Mouse (Mus musculus) adrenal gland, adult (tissue): Measurements from ENCODE around the gene Pld5.

Experiments used
- DNase-seq, 2 experiments: peaks; one replicate each; pipeline ENCODE4 v3.0.0; 2022 to 2023; ENCODE audit warnings: low spot score in 1 of 2; ENCODE audit not compliant: inconsistent age in 2 of 2

Gene Pld5

DNA sequence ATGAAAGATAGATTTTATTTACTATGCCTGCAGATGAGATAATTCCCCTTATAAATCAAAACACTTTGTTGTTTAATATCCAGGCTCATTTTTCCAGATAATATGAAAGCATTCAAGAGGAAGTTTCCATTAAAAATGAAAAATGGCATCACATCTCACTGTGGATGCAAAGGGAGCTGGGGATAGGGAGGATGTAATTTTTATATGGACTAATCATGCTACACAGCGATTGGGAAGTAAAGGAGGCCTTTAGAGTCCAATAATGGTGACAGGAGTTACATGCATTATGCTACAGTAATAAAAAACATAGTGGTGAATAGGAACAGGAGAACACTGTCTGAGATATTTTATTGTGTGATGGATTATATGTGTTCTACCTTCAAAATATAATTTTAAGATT lies 100.1 kb downstream of the Pld5 start:
- no peak for DNase-seq

DNA sequence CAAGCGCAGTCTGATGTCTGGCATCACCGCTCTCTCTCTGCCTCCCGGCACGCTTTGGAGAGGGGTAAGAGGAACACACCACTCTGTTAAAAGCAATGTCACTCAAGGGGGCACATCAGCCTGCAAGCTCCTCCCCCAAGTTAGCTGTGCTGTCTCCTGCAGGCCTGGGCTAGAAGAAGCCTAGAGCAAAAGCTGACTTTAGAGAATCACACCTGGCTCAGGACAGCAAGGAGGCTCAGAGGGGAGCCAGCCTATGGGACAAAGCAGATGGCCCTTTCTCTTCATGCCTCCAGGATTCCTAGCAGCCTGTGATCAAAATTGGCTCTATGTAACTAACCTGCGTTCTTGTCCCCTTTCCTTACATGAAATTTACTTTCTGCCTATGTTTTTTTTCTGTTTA lies 107.3 kb downstream of the Pld5 start:
- no peak for DNase-seq

DNA sequence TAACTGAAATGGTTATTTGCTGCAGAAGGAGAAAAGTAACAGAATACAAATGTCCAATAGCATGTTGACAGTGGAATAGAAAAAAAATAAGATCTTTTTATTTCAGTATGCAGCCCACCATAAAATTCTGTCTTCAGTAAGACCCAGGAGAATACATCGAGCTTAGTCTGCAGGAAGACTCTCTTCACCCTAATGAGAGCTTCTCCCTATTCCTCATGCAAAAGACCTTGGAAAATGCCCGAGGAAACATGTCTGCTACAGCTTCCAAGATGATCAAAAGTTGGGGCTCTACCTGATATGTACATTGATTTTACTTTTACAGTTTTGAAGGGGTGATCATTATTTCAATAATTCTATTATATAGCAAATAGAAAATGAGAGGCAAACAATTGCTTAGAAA lies 108.0 kb downstream of the Pld5 start:
- DNase-seq, result no peak

DNA sequence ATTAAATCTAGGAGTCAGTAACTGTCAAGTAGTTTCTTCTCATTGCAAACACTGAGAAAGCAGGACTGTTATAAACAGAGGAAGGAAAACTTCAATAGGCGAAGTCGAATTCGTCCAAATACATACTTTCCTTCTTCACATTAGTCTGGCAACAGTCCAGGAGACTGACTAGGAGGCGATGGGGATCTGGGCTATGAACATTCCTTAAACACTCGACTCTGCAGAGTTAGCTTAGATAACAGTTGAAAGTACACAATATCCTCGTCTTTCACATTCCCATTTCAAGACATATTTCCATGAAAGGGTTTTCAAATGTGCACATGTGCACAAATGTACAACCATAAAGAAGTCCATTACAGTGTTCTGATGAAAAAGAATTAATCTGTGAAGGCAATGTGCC lies 129.8 kb downstream of the Pld5 start:
- DNase-seq, result no peak

DNA sequence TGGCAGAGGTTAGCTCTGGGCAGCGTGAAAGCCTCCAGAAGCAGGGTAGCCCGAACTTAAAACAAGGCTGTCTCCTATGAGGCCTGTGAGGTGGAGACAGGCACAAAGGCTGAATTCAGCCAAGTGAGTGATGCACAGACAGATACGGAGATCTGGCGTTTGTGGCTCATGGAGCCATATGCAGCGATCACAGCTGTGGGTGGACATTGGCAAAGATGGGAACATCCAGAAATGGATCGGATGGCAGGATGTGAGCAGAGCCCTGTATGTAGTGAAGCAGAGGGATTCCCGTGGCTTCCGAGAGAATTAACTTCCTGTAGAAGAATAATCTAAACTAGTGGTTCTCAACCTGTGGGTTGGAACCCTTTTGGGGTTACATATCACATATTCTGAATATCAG lies 140.7 kb downstream of the Pld5 start:
- no peak for DNase-seq

DNA sequence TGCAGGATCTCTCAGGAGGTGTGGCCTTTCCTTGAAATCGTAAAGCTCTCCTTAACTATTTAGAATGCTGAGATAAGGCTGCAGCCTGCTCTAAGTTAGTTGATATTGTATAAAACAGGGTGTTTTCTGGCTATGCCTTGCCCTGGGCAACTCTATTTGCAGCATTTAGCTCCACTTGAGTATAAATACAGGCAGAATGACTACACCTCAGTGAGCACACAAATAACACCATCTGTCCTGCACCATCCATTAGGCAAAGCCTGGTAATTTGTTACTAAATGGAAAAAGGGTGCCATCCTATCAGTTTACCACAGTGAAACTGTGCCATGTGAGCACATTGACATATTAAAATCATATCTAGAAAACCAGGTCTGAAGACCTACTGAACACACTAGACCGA lies 149.3 kb downstream of the Pld5 start:
- DNase-seq, result no peak

DNA sequence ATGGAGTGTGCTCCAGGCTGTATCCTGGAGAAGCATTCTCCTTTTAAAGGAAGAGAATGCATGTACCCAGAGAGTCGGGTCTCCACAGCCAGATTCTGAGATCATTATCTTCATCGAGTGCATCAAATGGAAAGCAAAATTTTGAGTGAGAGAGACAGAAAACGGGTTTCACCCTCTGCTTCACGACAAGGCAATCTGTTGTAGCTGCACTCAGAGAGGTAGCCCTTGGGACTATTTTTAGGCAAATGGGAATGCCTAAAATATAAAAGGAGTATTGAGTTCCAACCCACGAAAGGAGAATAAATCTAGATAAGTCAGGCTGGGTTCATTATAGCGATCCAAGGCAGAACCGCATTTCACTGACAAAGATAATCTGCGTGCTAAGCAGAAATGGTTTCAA lies 150.7 kb downstream of the Pld5 start:
- DNase-seq, result no peak

DNA sequence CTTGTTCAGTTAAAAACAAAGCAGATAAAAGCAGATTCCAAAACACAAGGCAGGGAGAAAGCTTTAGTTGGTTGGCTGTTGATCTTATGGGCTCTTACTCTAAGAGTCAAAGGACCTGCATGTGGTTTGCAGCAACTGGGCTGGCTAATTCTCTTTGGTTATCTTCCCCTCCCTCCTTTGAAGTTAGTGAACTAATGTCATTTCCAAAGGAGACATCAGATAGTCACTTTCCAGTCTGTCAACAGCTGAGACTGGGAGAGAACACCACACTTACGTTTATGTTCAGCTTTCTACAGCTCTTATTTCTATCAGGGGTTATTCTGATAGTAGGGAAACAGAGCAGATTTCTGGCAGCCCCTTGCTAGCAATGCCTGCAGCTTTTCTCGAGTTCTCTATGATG lies 151.3 kb downstream of the Pld5 start:
- no peak for DNase-seq

DNA sequence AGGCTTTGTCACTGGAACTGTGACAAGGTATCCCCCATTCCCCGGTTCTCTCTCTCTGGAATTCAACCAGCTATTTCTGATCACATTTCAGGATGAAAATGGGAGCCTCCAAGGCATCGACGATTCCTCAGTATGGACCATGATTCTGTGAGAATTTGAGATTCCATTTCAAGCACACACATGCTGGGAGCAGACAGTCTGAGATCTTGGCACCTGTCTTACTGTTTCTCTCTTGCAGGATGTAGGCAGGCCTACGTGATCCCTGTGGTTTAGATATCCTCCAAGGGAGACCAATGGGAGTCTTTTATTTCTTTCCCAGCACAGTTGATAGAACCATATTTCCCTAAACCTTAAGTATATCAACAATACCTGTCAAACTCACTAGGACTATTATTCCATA lies 159.5 kb downstream of the Pld5 start:
- no peak for DNase-seq

DNA sequence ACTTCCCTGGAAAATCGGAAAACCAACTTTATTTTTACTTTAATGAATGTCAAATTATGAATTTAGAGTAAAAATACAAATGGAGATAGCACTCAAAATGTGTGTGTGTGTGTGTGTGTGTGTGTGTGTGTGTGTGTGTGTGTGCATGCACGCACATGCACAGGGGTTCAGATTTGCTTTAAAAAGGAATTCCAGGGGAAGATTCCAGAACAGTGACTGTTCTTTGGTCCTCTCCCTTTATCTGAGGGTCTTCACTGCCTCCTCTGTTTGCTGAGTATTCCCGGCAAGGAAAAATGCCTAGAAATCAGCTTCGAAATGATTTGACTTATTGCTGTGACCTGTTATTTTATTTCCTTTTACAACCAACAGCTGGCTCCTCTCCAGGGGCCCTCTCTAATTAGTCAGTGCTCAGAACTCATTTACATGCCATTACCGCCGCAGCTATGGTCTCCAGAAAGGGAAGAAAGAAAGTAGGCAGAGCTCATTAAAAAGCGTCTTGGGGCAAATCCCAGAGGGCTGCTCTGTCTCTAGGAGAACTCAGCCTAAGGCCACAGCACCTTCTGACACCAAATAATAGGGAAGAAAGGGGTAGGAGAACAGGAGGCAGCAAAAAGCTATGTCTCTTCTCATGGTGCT lies 176.3 kb downstream of the Pld5 start:
- DNase-seq, result no peak

DNA sequence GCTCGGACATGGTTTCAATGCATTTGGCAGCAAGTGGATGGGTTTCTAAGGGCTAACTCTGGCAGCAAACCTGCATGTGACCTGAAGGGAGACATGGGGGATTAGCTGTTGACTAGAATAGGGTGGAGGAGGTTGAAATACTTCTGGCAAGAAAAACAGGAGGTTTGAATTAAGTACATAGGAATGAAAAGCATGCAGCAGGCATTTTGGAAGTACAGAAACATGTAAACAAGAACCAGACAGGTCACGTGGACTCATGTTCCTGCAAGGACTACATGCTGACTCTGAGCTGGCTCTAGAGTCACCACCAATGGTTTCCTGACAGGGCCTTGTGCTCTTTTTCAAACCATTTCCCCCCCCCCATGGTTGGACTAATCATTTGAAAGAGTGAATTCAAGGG lies 183.0 kb downstream of the Pld5 start:
- DNase-seq, result no peak

DNA sequence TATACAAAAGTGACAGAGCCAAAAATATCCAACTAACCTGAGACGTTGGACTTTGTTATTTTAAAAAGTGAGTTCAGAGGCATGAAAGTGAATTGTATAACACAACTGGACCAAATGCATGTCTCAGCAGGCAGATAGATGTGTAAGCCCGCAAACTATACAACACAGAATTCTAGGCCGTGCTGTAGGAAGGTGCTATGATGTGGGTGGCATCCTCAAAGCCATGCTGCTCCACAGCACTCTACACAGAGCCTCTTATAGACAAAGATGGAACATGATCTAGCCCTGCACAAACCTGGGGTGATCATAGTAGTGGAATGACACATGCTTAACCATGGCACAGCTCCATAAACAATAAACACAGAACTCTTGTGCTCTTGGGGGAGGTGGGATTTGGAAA lies 185.7 kb downstream of the Pld5 start:
- no peak for DNase-seq

DNA sequence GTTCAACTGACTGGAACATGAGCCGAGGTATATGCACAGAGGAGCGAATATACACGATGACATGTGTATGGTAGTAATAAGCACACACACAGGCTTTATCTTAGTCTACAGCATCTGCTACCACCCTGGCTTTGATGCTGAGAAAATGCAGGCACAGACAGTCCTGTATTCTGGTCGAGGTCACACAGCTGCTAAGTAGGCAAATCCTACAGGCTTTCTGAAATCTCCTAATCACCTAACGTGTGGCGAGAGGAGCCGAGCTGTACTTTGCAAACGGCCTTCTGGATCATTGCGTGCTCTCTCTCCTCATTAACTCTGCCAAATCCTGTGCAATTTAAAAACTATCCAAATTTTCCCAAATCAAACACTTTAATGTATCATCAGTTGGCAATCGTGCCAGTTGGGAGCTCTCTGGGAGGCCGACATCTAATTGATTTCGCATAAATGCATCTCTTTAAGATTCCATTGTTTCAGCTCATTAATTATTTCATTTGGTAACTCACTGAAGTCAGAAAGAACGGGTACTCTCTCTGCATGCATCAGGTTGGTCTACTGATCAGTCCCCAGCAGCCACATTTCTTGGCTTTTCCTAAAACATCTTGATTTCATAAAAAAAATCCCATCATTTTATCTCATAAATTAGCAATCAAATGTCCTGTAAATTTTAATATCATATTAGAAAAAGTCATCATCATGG lies 189.0 kb downstream of the Pld5 start:
- DNase-seq, result no peak

DNA sequence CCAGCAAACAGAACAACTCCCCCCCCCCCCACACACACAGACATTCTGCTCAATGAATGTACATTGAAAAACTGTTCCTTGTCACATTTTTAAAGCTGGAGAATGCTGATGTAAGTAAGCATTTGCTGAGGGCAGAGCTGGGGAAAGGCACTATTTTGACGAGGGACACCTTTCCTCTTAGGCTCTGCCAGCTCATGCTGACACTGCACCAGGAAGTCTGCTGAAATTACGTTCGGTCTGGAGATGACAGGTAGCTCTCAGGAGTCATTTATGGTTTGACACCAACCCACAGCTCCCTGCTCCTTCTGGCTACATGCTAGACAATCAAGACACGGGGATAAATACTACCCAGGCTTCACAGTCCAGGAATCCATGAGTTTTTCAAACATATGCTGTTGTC lies 192.8 kb downstream of the Pld5 start:
- DNase-seq, result no peak

DNA sequence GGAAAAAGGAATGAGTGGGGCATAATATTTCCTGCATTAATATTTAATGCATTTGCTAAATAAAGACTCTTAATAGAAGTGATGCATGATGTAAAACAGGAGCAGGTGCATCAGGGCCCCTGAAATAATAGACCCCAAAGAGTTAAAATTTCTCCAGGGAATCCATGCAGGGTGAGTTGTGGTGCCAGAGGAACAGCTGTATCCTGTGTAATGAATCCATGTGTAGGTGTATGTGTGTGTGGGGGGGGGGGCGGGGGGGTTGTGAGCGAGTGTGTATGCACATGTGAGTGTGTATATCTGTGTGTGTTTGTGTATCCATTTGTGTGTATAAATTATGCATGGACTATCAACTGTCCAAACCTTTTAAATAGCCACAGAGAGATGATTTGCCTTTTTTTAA lies 194.1 kb downstream of the Pld5 start:
- no peak for DNase-seq

DNA sequence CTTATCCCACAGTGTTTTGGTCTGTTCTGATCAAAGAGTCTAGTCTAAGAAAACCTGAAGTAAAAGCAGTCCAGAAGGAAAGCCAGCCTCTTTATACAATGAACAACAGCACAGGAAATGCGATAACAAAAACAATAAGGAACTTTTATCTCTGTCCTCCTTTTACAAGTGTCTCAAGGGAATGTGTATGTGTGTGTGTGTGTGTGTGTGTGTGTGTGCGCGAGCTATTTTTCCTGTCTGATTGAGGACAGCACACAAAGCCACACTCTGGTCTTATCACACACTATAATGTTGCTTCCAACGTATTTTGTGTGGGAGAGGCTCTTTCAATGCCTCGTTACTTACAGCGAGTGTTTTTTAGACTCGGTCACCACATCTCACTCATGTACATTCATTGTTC lies 196.7 kb downstream of the Pld5 start:
- no peak for DNase-seq

DNA sequence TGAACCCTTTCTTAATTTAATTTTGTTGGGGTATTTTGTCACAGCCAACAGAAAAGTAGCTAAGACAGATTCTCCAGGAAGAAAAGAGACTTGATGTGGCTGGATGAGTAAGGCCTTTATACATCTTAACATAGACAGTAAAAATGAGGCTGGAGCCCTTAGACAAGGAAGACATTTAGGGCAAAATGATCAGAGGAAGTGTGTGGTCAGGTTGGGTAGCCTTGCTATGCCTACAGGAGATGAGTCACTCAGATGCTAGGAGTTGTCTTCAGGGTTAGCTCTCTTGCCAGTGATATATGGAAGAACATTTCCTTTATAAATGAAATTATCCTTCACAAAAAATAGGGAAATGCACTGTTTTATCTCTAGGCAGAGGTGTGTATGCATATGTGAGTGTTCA lies 198.3 kb downstream of the Pld5 start:
- DNase-seq, result no peak

DNA sequence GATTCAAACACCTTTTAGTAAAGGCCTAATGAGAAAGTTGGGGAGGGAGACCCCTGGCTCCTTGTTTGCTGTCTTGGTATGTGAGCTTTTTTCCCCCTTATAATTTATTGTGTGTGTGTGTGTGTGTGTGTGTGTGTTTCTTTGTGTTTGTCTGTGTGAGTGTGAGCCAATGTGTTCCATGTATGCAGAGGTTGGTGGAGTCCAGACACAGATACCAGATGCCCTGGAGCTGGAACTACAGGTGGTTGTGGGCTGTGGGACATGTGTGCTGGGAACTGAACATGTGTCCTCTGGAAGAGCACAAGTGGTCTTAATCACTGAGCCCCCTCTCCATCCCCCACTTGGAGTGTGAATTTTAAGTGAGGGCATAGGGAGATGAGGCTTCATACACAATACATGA lies 199.3 kb downstream of the Pld5 start:
- DNase-seq, result no peak

DNA sequence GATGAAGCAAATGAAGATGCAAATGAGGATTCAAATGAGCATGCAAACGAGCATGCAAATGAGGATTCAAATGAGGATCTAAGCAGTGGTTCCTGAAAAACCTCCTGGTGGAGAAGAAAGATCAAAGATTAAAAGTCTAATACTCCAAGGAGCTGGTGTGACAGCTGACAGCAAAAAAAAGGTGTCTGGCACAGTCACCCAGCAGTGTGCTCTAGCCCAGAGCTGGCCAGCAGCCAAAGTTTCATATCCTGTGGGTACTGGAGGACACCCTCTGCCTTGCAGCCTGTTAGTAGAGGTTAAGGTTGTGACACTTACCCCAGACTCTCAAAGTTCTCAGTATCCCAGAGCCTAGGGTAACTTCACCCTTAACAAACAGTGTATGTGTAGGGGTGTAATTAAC lies 199.7 kb downstream of the Pld5 start:
- DNase-seq, result peak; percentile 65 to 85

DNA sequence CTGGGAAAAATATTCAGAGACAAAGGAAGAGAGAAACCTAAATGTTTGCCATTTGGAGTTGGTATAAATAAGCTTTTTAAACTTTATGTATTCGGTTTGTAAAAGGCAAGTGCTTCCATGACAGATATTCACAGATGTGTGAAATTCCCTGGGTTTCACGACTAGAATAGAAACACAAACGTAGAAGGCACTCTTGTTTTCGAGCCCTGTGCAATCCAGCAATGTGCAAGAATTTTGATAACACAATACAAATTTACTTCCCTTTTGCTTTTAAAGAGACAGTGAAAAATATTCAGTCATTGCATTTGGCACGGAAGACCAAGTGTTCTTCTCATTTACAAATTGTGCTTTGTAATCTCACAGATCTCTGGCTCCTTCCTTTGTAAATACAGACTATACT lies 200.6 kb downstream of the Pld5 start:
- DNase-seq, result no peak

DNA sequence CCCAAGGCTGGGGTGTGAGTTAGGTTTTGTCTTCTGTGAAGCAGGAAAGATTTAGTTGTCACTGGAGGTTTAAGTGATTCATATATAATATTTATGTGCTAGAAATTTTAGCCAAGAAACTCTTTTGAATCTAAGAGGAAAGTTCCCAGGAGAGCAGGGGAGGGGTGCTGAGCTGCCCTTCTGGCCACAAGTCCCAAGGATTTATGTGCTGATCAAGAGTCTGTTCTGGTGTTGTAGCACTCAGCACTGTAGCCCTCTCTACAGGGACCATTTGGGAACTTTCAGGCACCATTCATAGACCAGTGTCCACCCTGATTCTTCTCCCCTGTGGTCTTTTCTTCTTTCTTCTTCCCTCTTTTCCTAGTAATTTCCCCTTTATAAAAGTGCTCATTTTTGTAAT lies 209.8 kb downstream of the Pld5 start:
- no peak for DNase-seq

DNA sequence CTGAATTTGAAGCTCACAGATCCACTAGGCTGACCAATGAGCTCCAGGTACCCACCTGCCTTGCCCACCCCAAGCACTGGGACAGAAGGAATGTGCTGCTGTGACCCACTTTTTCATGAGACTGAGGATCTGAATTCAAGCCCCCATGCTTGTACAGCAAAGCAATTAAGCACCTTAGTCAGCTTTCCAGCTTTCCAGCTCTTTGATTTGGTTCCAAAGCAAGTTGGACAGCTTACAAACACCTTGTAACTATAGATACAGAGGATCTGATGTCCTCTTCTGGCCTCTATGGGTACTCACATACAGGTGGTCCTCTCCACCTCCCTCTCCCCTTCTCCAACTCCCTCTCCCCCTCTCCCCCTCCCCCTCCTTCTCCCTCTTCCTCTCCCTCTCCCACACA lies 210.6 kb downstream of the Pld5 start:
- DNase-seq, result no peak

DNA sequence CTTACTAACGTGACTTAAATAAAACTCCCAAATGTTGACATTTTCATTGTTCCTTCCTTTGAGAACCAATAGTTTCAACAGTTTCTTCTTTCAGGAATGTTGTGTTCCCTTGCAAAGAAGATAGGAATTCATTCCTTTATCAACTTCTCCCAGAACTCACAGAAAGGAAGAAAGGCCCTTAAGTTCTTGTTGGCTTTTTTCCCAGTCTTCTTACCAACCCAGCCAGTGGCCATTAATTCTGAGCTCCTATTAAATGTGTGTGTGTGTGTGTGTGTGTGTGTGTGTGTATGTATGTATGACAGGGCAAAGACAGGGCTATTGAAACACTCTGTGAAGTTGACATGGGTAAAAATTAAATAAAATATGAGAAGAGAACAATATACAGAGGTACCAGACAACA lies 221.5 kb downstream of the Pld5 start:
- no peak for DNase-seq
